Mouse (Mus musculus) layer of hippocampus, postnatal 25 days (tissue): ENCODE measurements around the gene Taok3. TPM values are rescaled to one million over a fixed set of nuclear protein-coding genes. Genes with fewer than 3 reads are reported as not detected.
"Not testable (repeated sequence)": the region's sequence is repeated elsewhere in the genome, so short reads cannot be mapped to it uniquely, and the experiment has no call there.

ENCODE experiments used
- DNase-seq, 2 experiments: peaks; one replicate each; pipeline ENCODE4 v3.0.0; 2022; ENCODE audit warnings: mixed read lengths in 2 of 2, low spot score in 1 of 2; ENCODE audit errors: extremely low spot score in 1 of 2
- total RNA-seq, 2 experiments: library from RNA; stranded (reverse); gene quantifications; 2 replicates each; pipeline ENCODE4 v1.2.3; 2021

Gene Taok3
- total RNA-seq, 2 experiments from 2014 or later = 52.4 to 59.1 TPM

DNA sequence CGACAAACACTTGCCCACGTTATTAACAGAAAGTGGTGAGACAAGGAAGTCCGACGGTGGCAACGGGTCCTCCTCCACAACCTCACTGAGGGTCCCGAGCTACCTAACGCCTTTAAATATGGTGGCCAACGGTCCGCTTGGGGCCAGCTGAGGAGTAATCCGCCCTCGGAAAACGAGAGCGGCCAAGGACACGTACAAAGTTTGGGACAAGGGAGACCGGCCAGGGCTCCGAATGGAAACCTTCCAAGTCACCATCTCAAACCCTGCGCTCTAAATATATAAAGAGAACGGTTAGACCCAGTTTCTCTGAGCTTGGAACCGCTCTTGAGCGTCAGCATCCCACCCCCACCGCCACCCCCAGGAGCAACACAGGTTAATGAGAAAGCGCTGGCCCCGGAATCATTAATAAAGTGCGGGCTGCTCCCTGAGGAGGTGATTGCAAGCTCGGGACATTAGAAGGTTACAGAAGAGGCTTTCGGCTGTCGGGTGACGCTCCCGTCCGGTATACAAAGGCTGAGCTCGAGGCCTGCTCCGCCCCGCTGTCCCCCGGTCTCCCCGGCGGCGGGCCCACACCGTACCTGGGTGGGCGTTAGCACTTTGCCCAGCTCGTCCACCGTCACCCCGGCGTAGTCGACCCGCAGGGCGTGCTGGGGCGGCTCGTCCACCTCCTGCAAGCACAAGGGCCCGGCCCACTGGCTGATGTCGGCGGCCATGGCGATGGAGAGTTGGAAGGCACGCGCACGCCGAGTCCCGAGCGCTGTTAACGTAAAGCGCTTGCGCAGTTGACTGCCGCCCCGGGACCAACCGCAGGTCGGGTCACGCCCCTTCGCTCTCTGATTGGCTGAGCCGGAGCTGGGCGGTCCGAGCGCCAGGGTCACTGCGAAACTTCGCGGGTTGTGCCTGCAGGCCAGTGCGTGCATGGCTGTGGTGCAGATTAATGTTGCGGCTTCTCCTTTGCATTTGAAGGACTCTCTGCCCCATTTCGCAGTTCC, 167.2 kb downstream of the Taok3 start, which contains the start of gene Pebp1:
Gene Pebp1, minus strand, starts transcription at position 795 of the 992 bp plus-strand sequence.
- peak; percentile 84 to 88 for DNase-seq

DNA sequence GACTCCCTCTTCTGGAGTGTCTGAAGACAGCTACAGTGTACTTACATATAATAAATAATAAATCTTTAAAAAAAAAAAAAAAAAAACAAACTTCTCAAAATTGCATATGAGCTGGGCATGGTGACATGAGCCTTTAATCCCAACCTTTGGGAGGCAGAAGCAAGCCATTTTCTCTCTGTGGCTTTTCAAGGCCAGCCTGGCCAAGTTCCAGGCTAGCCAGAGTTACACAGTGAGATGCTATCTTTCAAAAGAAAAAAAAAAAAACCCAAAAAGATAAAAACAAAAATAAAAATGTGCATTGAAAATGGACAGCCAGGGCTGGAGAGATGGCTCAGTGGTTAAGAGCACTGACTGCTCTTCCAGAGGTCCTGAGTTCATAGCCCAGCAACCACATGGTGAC, 169.7 kb downstream of the Taok3 start:
- no peak for DNase-seq

DNA sequence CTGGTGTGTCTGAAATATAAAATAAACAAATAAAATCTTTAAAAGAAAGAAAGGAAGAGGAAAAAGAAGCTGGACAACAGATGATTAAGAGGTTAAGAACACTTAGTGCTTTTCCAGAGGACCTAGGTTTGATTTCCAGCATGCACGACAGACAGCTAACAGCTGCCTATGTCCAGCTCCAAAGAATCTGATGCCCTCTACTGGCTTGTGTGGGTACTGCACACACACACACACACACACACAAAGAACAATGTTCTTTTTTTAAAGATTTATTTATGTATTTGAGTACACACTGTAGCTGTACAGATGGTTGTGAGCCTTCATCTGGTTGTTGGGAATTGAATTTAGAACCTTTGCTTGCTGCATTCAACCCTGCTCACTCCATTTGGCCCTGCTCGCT, 170.2 kb downstream of the Taok3 start:
- no peak for DNase-seq

GRCm38 (mm10) chr5:117291312-117291711, 171.4 kb downstream of the Taok3 start:
- DNase-seq = no peak

GRCm38 (mm10) chr5:117292547-117292946, 172.6 kb downstream of the Taok3 start:
- DNase-seq = no peak

- not testable (repeated sequence) for DNase-seq
Observed at GRCm38 (mm10) chr5:117293776-117294175, 173.8 kb downstream of the Taok3 start.

DNA sequence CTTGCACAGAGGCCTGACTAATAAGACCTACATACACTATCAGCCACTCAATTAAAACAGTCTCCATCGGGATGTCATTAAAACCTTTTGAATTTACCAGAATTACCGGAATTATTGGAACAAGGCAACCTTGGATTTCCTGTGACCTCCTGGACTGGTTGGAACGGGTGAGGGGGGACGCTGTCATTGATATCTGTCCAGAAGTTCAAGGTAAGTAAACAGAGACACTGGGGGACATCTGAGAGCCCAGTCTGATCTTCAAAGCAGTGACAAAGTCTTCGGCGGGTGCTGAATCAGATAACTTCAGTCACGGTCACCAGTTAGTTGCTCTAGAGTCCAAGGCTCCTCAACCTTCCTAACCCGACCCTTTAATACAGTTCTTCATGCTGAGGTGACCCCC, 175.1 kb downstream of the Taok3 start:
- DNase-seq = no peak

DNA sequence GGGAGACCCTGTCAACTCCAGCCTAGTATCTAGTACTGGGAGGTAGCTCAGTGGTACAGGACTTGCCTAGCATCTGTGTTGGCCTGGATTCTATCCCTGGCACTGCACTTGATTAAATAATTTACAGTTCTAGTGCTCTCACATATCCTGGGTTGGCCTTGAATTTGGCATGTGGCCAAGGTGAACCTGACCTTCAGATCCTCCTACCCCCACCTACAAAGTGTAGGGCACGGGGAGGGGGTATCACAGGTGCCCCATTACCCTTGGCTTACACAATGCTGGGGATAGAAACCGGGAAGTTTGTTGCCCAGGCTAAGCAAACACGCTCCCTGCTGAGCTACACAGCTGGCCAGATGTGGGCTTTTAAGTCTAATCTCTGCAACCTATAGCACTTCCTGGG, 183.0 kb downstream of the Taok3 start:
- no peak for DNase-seq

- DNase-seq = no peak
Observed at GRCm38 (mm10) chr5:117303691-117304579, 184.0 kb downstream of the Taok3 start.

DNA sequence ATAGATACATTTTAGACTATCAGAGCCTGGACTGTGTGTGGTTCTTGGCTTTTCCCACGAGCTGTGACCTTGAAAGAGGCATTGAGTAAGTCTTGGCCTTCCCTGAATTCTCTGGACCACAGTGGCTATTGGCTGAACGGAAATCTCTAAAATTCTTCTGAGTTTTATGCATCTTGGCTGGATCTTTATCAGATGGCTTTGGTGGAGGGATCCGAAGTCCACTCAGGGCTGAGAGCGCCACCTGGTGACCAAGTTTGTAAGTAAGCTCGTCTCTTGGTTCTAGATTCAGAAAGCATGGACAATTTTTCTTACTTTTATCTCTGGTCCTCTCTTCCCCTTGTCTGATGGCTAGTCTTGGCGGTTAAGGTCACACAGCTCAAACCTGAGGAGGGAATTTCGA, 185.0 kb downstream of the Taok3 start:
- peak; percentile 56 to 89 for DNase-seq

GRCm38 (mm10) chr5:117305754-117306153, 185.8 kb downstream of the Taok3 start:
- DNase-seq = no peak

GRCm38 (mm10) chr5:117306826-117307225, 186.9 kb downstream of the Taok3 start:
- no peak for DNase-seq

DNA sequence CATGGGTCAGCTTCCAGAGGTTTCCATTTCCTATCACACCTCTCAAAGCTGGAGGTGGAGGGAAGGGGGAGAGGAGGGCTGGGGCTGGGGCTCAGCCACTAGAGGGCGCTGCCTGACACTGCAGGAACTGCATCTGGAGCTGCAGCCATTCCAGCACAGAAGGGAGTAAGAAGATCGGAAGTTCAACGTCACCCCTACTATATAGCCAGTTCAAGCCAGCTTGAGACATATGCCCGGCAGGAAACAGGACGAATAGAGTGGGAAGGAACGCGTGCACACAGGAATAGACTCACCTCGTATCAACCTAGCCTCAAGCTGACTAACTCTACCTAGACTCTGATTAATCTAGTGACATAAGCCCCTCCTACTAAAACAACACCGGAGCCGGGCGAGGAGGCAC, 187.8 kb downstream of the Taok3 start:
- DNase-seq = peak; percentile 35 to 69

- DNase-seq = no peak
Observed at GRCm38 (mm10) chr5:117313420-117313819, 193.5 kb downstream of the Taok3 start.

GRCm38 (mm10) chr5:117313909-117314308, 194.0 kb downstream of the Taok3 start:
- no peak for DNase-seq

GRCm38 (mm10) chr5:117314587-117315428, 194.9 kb downstream of the Taok3 start:
- no peak for DNase-seq

- peak; percentile 18 to 22 for DNase-seq
Observed at GRCm38 (mm10) chr5:117318741-117319629, 199.1 kb downstream of the Taok3 start, which contains the start of gene Vsig10. TSS of gene Vsig10 (plus strand) at chr5:117319083.

- no peak for DNase-seq
Observed at GRCm38 (mm10) chr5:117323751-117324150, 203.8 kb downstream of the Taok3 start.
